Comparison of ENCODE assay signal across 26 mouse cellular contexts in genomic region chr16:43922630-43923029, GRCm38 (mm10).
"Had no signal": no experiment of that assay in that cellular context is flagged by ENCODE, and none has a peak within 500 bp of the region (broad histone marks: within the 10 kb centered on the region; RNA-seq: fewer than 3 reads in every experiment).

No protein-coding gene starts in this region.

- H3K4me3 ChIP-seq: gastrocnemius, adult 2 months; heart, embryonic 10.5 days; heart, embryonic 12.5 days; hindbrain, embryonic 10.5 days; hindbrain, embryonic 12.5 days; intestine, embryonic 15.5 days; kidney, embryonic 15.5 days; left cerebral cortex, adult 2 months; limb, embryonic 10.5 days; limb, embryonic 12.5 days had no signal

- ATAC-seq: forebrain, embryonic 16.5 days; hindbrain, embryonic 16.5 days; inflammation-experienced regulatory T-cells, adult 6 months; intestine, embryonic 15.5 days; intestine, postnatal 0 days had no signal

- H3K4me2 ChIP-seq: heart, embryonic 12.5 days; hindbrain, embryonic 12.5 days; hindbrain, embryonic 14.5 days; intestine, embryonic 15.5 days; kidney, embryonic 15.5 days; limb, embryonic 12.5 days had no signal

- H3K9ac ChIP-seq: heart, embryonic 12.5 days; hindbrain, embryonic 12.5 days; hindbrain, embryonic 14.5 days; intestine, embryonic 15.5 days; kidney, embryonic 15.5 days; limb, embryonic 12.5 days had no signal

- H3K27ac ChIP-seq: gastrocnemius, adult 2 months; heart, embryonic 10.5 days; hindbrain, embryonic 10.5 days; hindbrain, embryonic 12.5 days; hindbrain, embryonic 14.5 days; intestine, embryonic 15.5 days; kidney, embryonic 15.5 days; left cerebral cortex, adult 2 months; limb, embryonic 10.5 days; limb, embryonic 12.5 days had no signal

- H3K9me3 ChIP-seq: heart, embryonic 10.5 days; heart, embryonic 12.5 days; hindbrain, embryonic 10.5 days; hindbrain, embryonic 12.5 days; intestine, embryonic 15.5 days; kidney, embryonic 15.5 days; limb, embryonic 10.5 days; limb, embryonic 12.5 days had no signal

- H3K27me3 ChIP-seq: heart, embryonic 12.5 days; hindbrain, embryonic 12.5 days; intestine, embryonic 15.5 days; kidney, embryonic 15.5 days; limb, embryonic 12.5 days had no signal

- H3K36me3 ChIP-seq: heart, embryonic 10.5 days; hindbrain, embryonic 10.5 days; intestine, embryonic 15.5 days; kidney, embryonic 15.5 days; limb, embryonic 10.5 days; limb, embryonic 12.5 days had no signal

- DNase-seq: gastrocnemius, adult 2 months; gastrocnemius, postnatal 10 days; gastrocnemius, postnatal 25 days; heart, adult 18-20 months; heart, postnatal 10 days; heart, postnatal 4 days; kidney, adult 2 months; kidney, adult 9 months; kidney, postnatal 10 days; kidney, postnatal 25 days; kidney, postnatal 4 days; liver had no signal

- H3K4me1 ChIP-seq: heart, embryonic 12.5 days; hindbrain, embryonic 10.5 days; hindbrain, embryonic 12.5 days; intestine, embryonic 15.5 days; limb, embryonic 10.5 days; limb, embryonic 12.5 days had no signal
